Mouse (Mus musculus) macrophage (primary cell): ENCODE data around the gene Iqck. TPM values are rescaled to one million over a fixed set of nuclear protein-coding genes. Genes with fewer than 3 reads are reported as not detected.

Source experiments
- H3K27ac ChIP-seq: fragments of 350-480 bp; formaldehyde crosslinking; 2 replicates; pipeline ENCODE4 v1.9.0; 2021
- H3K36me3 ChIP-seq: fragments of 350-480 bp; formaldehyde crosslinking; 2 replicates; pipeline ENCODE4 v1.9.0; 2021; ENCODE audit errors: inconsistent target
- H3K4me3 ChIP-seq: fragments of 350-480 bp; formaldehyde crosslinking; 2 replicates; pipeline ENCODE4 v1.9.0; 2021; ENCODE audit errors: inconsistent target
- H3K79me2 ChIP-seq: fragments of 350-480 bp; formaldehyde crosslinking; 2 replicates; pipeline ENCODE4 v1.9.0; 2021; ENCODE audit errors: inconsistent target
- WGBS: methylation state at CpG from one replicate; pipeline ENCODE4 v1.1.7; 2026; ENCODE audit warnings: inconsistent platforms; ENCODE audit not compliant: missing documents; 5-methylcytosine and 5-hydroxymethylcytosine counted together
- polyA plus RNA-seq: library from polyadenylated mRNA; stranded (reverse); fragments of 250-400 nt; gene quantifications from 3 replicates; pipeline ENCODE4 v1.2.4, GENCODE M21; 2018; ENCODE audit warnings: inconsistent platforms

The Iqck gene
- polyA plus RNA-seq, 1 experiment from 2014 or later: 2.7 TPM

DNA sequence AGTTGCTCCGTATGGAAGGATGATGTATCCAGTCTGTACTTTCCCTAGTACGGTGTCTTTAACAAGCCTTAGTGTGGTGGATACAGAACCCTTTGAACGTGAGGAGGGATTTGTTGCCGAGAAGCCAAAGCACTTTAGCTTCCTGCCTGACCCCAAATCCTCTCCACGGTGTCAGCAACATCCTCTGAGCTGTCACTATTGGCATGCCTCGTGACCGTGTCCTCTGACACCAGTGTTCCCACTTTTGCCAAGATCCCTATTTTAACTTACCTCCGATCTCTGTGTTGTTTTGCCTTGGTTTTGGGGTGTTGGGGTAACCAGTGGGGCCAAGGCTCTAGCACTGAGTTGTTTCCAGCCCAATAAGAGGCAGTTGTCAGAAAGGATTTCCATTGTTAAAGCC, 115.9 kb downstream of the Iqck start:
- Histone ChIP-seq H3K27ac (no peak overlapping the region), H3K4me3 (no peak overlapping the region), H3K36me3 (no peaks in the 10 kb centered on the region), H3K79me2 (no peaks in the 10 kb centered on the region)
- WGBS: 88% methylated on average over 8 of the region's 8 CpGs

DNA sequence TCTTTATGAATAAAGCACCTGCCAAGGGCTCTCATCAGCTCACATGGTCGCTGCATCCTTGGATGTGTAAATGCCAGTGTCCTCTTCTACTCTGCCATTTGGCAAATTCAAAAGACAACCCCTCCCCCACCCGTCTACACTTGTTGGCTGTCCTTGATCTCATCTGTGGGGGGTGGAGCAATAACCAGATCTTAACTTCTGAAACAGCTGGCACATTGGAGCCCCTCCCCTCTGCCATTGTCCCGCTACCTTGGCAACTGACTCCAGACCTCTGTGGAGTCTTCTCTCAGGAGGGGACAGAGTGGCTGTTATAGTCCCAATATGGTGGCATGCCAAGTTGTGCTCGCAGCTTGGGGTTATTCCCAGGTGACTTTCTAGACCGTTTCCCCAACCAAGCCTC, 116.8 kb downstream of the Iqck start:
- 95% methylated on average over 5 of the region's 5 CpGs for WGBS
- no peak overlapping the region for H3K4me3 ChIP-seq
- H3K36me3 ChIP-seq: no peaks in the 10 kb centered on the region
- no peak overlapping the region for H3K27ac ChIP-seq
- no peaks in the 10 kb centered on the region for H3K79me2 ChIP-seq

DNA sequence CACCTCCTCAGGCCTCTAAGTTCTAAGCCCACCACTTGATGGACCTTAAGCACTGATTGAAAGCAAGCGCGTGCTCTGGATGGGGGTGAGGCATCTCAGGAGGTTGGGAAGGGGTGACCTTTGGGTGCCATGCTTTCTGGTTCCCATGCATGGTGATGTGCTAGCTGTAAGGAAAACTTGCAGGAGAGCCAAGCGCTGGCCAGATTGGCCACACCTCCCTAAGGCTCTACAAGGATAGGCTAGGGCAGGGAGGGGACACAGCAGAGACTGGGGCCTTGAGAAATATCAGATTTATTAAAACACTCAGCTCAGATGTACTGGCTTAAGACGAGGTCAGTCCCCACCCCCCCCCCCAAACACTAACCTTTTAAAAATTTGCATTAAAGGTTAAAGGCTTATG, 117.8 kb downstream of the Iqck start:
- H3K36me3 ChIP-seq: no peaks in the 10 kb centered on the region
- no peaks in the 10 kb centered on the region for H3K79me2 ChIP-seq
- 91% methylated on average over 4 of the region's 4 CpGs for WGBS
- no peak overlapping the region for H3K27ac ChIP-seq
- no peak overlapping the region for H3K4me3 ChIP-seq

DNA sequence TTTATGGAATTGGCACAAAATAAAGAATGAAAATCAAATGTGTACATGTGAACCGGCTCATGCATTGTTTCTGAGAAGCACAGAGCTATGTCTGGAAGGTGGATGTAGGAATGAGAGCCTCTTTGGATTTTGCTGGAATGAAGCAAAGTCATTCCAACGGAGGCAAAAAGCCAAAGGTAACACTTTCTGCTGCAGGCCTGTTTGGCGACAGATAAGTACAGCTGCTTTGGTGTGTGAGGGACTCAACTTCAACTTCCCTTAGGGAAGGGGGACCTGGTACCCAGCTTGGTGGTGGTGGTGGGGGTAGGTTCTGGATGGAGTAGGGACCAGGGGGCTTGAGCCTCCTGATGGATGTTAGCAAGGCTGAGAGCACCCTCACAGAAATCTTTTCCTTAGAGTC, 120.3 kb downstream of the Iqck start:
- H3K79me2 ChIP-seq: no peaks in the 10 kb centered on the region
- WGBS: 53% methylated on average over 3 of the region's 3 CpGs
- no peak overlapping the region for H3K4me3 ChIP-seq
- H3K27ac ChIP-seq: no peak overlapping the region
- no peaks in the 10 kb centered on the region for H3K36me3 ChIP-seq

DNA sequence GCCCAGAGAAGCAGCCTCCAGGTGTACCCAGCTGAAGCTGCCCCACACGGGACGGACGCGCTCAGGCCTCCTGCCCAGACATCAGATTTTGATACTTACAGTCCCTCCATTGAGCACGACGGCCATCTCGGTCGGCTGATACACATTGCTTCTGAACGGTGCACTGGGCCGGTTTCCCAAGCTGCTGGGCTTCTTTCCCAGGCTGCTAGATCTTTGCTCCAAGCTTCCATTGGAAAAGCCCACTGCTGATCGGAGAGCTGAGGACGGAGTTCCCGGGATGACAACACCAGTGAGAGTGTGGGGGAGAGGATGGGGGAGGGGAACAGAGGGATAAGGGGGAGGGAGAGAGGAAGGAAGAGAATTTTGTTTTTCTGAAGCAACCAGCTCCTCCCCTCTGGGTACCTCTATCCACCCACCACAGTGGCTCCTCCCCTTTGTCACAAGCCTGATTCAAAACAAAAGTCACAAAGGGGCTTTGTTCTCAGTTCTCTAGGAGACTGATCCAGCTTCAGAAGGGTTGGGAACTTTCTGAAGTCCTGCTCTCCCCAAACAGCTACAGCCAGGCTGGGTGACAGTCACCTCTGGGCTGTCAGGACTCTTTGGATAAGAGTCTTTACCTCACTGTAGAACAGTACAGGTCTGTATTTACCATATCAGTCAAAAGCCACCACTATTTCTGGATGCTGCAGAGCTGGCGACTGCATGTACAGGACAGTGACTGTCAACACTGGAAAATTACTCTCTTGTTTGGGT, 121.0 kb downstream of the Iqck start:
- no peaks in the 10 kb centered on the region for H3K36me3 ChIP-seq
- no peak overlapping the region for H3K4me3 ChIP-seq
- H3K79me2 ChIP-seq: no peaks in the 10 kb centered on the region
- WGBS: 14% methylated on average over 14 of the region's 14 CpGs
- H3K27ac ChIP-seq: no peak overlapping the region

DNA sequence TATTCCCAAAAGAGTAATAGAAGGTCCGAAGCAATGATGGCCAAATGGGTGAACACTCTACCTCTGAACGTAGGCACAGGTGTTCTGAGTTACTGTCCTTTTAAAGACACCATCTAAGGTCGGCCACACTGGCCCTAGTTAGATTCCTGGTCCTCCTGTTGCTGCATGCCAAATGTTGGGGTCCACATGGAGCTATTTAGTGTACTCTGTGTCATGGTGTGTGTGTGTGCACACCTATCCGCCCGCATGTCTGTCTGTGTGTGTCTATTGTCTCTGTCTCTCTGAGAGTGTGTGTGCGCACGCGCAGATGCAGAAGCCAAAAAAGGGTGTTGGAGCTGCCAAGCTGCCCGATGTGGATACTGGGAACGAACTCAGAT, 121.6 kb downstream of the Iqck start:
- H3K79me2 ChIP-seq: no peaks in the 10 kb centered on the region
- WGBS: 93% methylated on average over 10 of the region's 10 CpGs
- no peak overlapping the region for H3K4me3 ChIP-seq
- H3K27ac ChIP-seq: no peak overlapping the region
- H3K36me3 ChIP-seq: no peaks in the 10 kb centered on the region

DNA sequence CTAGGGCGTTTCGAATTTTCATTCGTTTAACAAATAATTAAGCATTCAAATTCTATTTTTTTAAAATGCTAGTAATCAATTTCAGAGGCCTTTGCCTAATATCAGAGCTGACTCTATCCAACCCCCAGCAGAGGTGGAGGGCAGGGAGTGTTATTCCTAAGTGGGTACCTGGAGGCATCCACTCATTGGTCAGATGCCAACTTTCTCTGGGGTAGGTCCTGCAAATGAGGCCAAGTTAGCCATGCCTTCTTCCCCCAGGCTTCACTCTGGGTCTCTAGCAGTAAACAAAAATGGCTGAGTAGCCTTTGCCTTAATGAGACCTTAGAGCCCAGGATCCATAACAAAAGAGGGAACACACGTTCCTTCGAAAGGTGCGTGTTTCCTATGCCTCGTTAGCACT, 123.6 kb downstream of the Iqck start:
- Histone ChIP-seq H3K36me3 (no peaks in the 10 kb centered on the region), H3K79me2 (no peaks in the 10 kb centered on the region), H3K27ac (no peak overlapping the region), H3K4me3 (no peak overlapping the region)
- 94% methylated on average over 7 of the region's 7 CpGs for WGBS

DNA sequence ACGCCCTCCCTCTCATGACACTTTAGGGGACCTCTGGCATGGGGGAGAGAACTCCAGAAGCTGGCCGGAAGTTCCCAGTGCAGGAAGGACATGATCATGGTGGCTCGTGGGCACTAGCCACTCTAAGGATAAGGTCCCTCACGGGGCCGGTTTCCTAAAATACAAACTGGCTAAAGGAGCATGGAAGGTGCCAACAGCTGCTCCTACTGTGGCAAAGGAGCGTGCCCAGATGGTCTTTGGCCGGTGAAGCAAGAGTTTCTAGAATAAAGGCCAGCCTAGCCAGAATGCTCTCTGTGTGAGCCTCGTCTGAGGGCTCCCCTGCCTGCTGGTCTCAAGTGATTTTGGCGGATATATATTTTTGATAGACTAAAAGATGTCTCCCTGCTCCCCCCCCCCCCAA, 124.2 kb downstream of the Iqck start:
- H3K4me3 ChIP-seq: no peak overlapping the region
- WGBS: 87% methylated on average over 9 of the region's 9 CpGs
- no peaks in the 10 kb centered on the region for H3K79me2 ChIP-seq
- no peaks in the 10 kb centered on the region for H3K36me3 ChIP-seq
- H3K27ac ChIP-seq: no peak overlapping the region

DNA sequence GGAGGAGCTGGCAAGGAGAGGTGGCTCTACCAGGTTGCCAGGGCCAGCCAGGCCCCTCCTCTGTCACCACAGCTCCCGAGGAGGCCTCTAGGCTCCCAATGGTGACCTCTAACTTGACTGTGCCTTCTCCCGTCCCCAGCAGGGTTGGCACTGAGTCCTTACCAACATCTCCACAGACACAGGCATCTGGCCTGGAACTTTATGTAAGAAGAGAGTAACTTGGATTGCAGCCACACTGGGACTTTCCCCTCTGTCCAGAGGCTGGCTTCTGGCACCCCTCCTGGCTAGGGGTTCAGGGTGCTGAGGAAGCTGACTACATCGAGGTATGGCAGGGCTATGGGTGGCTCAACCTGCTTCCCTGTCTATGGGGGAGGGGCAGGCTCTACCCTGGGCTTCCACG, 125.8 kb downstream of the Iqck start:
- no peak overlapping the region for H3K4me3 ChIP-seq
- no peaks in the 10 kb centered on the region for H3K79me2 ChIP-seq
- H3K36me3 ChIP-seq: no peaks in the 10 kb centered on the region
- WGBS: 44% methylated on average over 4 of the region's 4 CpGs
- H3K27ac ChIP-seq: no peak overlapping the region

DNA sequence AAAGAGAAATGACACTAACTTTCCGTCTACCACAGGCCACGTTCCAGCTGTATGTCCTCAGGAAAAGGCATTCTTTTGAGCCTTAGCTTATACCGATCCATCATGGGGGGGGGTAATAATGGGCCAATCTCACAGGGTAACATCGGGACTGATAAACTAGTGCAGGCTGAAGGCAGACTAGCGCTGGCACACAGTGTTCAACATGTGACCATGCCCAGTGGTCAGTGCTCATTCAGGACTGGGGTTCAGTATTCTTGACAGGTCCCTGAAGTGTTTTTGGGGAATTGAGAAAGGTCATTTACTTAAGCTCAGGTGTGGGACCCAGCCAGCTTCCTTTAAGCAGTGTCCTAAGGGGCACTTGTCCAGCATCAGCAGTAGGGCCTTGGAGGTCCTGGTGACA, 126.3 kb downstream of the Iqck start:
- H3K27ac ChIP-seq: no peak overlapping the region
- H3K79me2 ChIP-seq: no peaks in the 10 kb centered on the region
- H3K4me3 ChIP-seq: no peak overlapping the region
- WGBS: 95% methylated on average over 5 of the region's 5 CpGs
- H3K36me3 ChIP-seq: no peaks in the 10 kb centered on the region

DNA sequence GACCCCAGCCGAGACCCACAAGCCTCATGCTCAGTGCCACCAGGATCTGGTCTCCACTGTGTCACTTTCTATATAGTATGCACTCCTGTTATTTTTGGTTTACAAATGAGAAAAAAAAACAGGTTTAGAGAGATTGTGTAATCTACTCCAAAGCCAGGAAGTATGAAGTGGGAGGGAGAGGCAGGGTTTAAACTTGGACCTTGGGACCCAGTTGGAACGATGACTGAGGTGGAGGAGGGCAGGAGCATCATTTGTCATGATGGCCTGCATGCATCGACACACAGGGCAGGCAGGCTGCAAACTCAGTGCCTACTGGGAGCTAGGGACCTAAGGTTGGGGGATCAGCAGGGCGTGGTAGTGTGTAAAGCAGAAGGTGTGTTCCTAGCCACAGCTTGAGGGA, 127.0 kb downstream of the Iqck start:
- H3K36me3 ChIP-seq: no peaks in the 10 kb centered on the region
- no peak overlapping the region for H3K4me3 ChIP-seq
- H3K79me2 ChIP-seq: no peaks in the 10 kb centered on the region
- no peak overlapping the region for H3K27ac ChIP-seq
- 86% methylated on average over 4 of the region's 4 CpGs for WGBS

DNA sequence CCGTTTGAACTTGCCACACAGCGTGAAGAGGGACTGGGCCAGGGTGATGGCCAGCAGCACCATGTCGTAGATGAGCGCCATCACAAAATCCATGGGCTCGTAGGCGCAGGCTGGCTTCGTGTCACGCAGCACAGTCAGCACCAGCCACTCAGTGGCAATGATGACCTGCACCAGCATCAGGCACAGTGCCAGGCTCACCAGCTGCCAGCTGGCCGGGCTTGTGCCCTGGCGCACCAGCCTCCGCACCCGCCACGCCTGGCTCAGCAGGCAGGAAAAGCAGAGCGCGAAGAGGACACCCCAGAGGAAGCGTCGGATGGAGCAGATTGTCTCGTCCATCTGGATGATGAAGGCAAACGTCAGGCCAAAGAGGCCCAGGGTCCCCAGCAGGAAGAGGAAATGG, 128.4 kb downstream of the Iqck start:
- no peaks in the 10 kb centered on the region for H3K79me2 ChIP-seq
- H3K36me3 ChIP-seq: no peaks in the 10 kb centered on the region
- H3K27ac ChIP-seq: no peak overlapping the region
- H3K4me3 ChIP-seq: no peak overlapping the region
- 89% methylated on average over 19 of the region's 19 CpGs for WGBS

DNA sequence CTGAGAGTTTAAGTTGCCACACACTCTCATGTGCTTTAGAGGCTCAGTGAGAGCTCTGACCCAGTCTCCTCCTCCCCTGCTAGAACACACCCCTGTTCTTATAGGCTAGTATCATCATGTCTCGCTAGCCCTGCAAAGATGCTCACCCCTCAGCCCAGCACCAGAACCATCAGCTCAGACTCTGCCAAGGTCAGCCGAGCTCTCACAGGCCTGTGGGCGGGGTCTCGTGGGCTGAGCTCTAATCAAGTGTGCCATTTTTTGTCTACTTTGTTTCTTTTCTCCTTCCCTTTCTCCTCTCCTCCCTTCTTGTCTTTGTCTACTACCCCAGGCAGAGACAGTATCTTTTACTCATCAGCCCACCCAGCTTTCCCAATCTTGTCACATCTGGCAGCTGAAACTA, 130.2 kb downstream of the Iqck start:
- Histone ChIP-seq H3K4me3 (no peak overlapping the region), H3K36me3 (no peaks in the 10 kb centered on the region), H3K79me2 (no peaks in the 10 kb centered on the region), H3K27ac (no peak overlapping the region)
- WGBS: 73% methylated on average over 4 of the region's 4 CpGs

DNA sequence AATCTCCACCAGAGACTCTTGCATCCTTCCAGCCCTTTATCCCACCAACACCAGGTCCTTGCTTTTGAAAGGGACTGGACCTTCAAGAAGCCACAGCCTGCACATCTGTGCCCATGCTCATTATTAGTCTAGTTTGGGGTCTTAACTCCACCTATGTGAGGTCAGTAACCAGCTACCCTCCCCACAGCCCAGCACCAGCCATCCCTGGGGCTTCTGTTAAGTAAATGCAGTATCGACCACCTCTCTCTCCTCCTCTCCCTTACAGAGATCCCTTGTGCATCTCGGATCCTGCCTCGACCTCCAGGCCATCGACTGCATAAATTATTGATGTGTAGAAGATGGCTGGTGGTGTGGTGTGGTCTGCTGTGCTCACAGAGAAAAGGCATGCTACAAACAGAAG, 130.8 kb downstream of the Iqck start:
- WGBS: 84% methylated on average over 4 of the region's 4 CpGs
- Histone ChIP-seq H3K27ac (no peak overlapping the region), H3K4me3 (no peak overlapping the region), H3K79me2 (no peaks in the 10 kb centered on the region), H3K36me3 (no peaks in the 10 kb centered on the region)

DNA sequence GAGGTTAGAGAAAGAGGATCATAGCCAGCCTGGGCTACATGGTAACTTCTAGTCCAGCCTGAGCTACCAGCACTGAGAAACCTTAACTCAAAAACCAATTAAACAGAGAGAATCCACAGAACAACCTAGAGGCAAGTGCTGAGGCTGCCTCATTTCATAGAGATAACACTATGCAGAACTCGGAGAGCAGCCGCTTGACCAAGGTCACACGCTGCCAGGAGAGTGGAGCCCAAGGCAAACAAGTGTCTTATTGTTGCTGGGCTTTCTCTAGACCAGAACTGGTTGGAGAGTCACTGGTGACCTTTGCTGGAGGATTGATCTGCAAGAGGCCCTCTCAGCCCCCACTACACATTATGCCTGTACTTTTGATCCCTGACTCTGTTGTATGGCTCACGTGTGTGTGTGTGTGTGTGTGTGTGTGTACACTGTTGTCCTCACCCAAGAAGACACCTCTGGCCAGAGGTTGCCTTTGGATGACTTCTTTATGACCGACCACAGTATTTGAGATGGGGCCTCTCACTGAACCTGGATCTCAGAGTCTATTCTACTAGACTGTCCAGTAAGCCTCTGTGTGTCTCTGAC, 133.8 kb downstream of the Iqck start:
- WGBS: 86% methylated on average over 5 of the region's 5 CpGs
- Histone ChIP-seq H3K79me2 (no peaks in the 10 kb centered on the region), H3K27ac (no peak overlapping the region), H3K4me3 (no peak overlapping the region), H3K36me3 (no peaks in the 10 kb centered on the region)

DNA sequence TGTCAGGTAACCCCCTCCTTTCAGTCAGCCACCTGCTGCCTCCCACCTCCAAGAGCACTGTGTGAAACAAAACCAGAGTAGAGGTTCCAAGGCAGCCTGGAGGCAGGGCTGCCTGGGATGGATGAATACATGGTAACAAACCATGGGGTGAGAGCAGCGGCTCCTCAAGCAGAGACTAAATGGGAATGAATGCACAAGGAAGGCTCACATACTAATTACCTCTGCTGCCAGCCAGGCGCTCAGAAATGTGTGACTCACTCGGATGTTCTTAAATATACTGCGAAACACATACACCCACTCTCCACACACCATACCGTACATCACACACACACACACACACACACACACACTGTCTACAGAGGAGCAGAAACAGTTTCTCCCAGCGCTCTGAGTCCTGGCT, 134.7 kb downstream of the Iqck start:
- Histone ChIP-seq H3K79me2 (no peaks in the 10 kb centered on the region), H3K4me3 (no peak overlapping the region), H3K36me3 (no peaks in the 10 kb centered on the region), H3K27ac (no peak overlapping the region)
- WGBS: 89% methylated on average over 6 of the region's 6 CpGs
